Mouse (Mus musculus): ENCODE results near the gene Fasl. TPM values are rescaled to one million over a fixed set of nuclear protein-coding genes. Genes with fewer than 3 reads are reported as not detected.

Gene Fasl
- polyA plus RNA-seq, 1 experiment from 2014 or later = 0.43 TPM

GRCm38 (mm10) chr1:161769329-161769728 is 19.0 kb downstream of the Fasl start:
- no peak for ATAC-seq (replicated peaks; ENCODE audit: extremely low read depth, insufficient read depth, low FRiP score)
- 85% methylated on average over 1 of the region's 1 CpGs for WGBS
- H3K27me3 ChIP-seq (ENCODE audit: control insufficient read depth, insufficient read depth, low read length) = no peaks in the 10 kb centered on the region

GRCm38 (mm10) chr1:161767101-161767524 is 21.2 kb downstream of the Fasl start:
- no peaks in the 10 kb centered on the region for H3K36me3 ChIP-seq (ENCODE audit: control insufficient read depth, insufficient read depth)
- 35% methylated on average over 12 of the region's 12 CpGs for WGBS
- H3K9ac ChIP-seq (ENCODE audit: low read length) = no peak overlapping the region
- no peaks in the 10 kb centered on the region for H3K9me3 ChIP-seq (replicated peaks; ENCODE audit: control insufficient read depth, low read length)
- H3K27ac ChIP-seq (ENCODE audit: low read length) = no peak overlapping the region
- ATAC-seq (replicated peaks; ENCODE audit: extremely low read depth, insufficient read depth, low FRiP score) = no peak
- H3K4me3 ChIP-seq (ENCODE audit: low read length) = peak overlapping the region; percentile 18
- no peaks in the 10 kb centered on the region for H3K27me3 ChIP-seq (ENCODE audit: control insufficient read depth, insufficient read depth, low read length)
- H3K4me2 ChIP-seq (ENCODE audit: low read depth, low read length) = peak overlapping the region; percentile 53
- no peaks in the 10 kb centered on the region for H3K4me1 ChIP-seq (ENCODE audit: control insufficient read depth, insufficient read depth, low read length)

More at GRCm38 (mm10) chr1:161769329-161769728, 19.0 kb downstream of the Fasl start:
- no peaks in the 10 kb centered on the region for H3K9me3 ChIP-seq (replicated peaks; ENCODE audit: control insufficient read depth, low read length)
- H3K27ac ChIP-seq (ENCODE audit: low read length) = no peak overlapping the region
- no peak overlapping the region for H3K4me3 ChIP-seq (ENCODE audit: low read length)
- H3K9ac ChIP-seq (ENCODE audit: low read length) = no peak overlapping the region
- no peaks in the 10 kb centered on the region for H3K36me3 ChIP-seq (ENCODE audit: control insufficient read depth, insufficient read depth)
- no peak overlapping the region for H3K4me2 ChIP-seq (ENCODE audit: low read depth, low read length)
- H3K4me1 ChIP-seq (ENCODE audit: control insufficient read depth, insufficient read depth, low read length) = no peaks in the 10 kb centered on the region

GRCm38 (mm10) chr1:161766656-161767055 is 21.6 kb downstream of the Fasl start:
- 28% methylated on average over 5 of the region's 5 CpGs for WGBS
- H3K27me3 ChIP-seq (ENCODE audit: control insufficient read depth, insufficient read depth, low read length) = no peaks in the 10 kb centered on the region
- ATAC-seq (replicated peaks; ENCODE audit: extremely low read depth, insufficient read depth, low FRiP score) = peak; percentile 69

GRCm38 (mm10) chr1:161765932-161766331 is 22.4 kb downstream of the Fasl start:
- H3K4me1 ChIP-seq (ENCODE audit: control insufficient read depth, insufficient read depth, low read length) = no peaks in the 10 kb centered on the region
- H3K4me3 ChIP-seq (ENCODE audit: low read length) = no peak overlapping the region
- H3K27me3 ChIP-seq (ENCODE audit: control insufficient read depth, insufficient read depth, low read length) = no peaks in the 10 kb centered on the region
- 0 out of 2 replicates have a peak, but pooled peaks have one; percentile 37 for ATAC-seq (replicated peaks; ENCODE audit: extremely low read depth, insufficient read depth, low FRiP score)
- no peak overlapping the region for H3K27ac ChIP-seq (ENCODE audit: low read length)
- no peak overlapping the region for H3K4me2 ChIP-seq (ENCODE audit: low read depth, low read length)
- no peak overlapping the region for H3K9ac ChIP-seq (ENCODE audit: low read length)
- no peaks in the 10 kb centered on the region for H3K9me3 ChIP-seq (replicated peaks; ENCODE audit: control insufficient read depth, low read length)
- 35% methylated on average over 5 of the region's 5 CpGs for WGBS
- H3K36me3 ChIP-seq (ENCODE audit: control insufficient read depth, insufficient read depth) = no peaks in the 10 kb centered on the region

More at GRCm38 (mm10) chr1:161766656-161767055, 21.6 kb downstream of the Fasl start:
- Histone ChIP-seq H3K4me3 (ENCODE audit: low read length) (peak overlapping the region; percentile 18), H3K36me3 (ENCODE audit: control insufficient read depth, insufficient read depth) (no peaks in the 10 kb centered on the region), H3K9me3 (replicated peaks; ENCODE audit: control insufficient read depth, low read length) (no peaks in the 10 kb centered on the region), H3K9ac (ENCODE audit: low read length) (no peak overlapping the region), H3K4me2 (ENCODE audit: low read depth, low read length) (peak overlapping the region; percentile 53), H3K4me1 (ENCODE audit: control insufficient read depth, insufficient read depth, low read length) (no peaks in the 10 kb centered on the region), H3K27ac (ENCODE audit: low read length) (no peak overlapping the region)

GRCm38 (mm10) chr1:161764964-161765363 is 23.3 kb downstream of the Fasl start:
- Histone ChIP-seq H3K36me3 (ENCODE audit: control insufficient read depth, insufficient read depth) (no peaks in the 10 kb centered on the region), H3K27ac (ENCODE audit: low read length) (no peak overlapping the region), H3K4me1 (ENCODE audit: control insufficient read depth, insufficient read depth, low read length) (no peaks in the 10 kb centered on the region), H3K4me2 (ENCODE audit: low read depth, low read length) (no peak overlapping the region), H3K9ac (ENCODE audit: low read length) (no peak overlapping the region), H3K9me3 (replicated peaks; ENCODE audit: control insufficient read depth, low read length) (no peaks in the 10 kb centered on the region), H3K4me3 (ENCODE audit: low read length) (no peak overlapping the region), H3K27me3 (ENCODE audit: control insufficient read depth, insufficient read depth, low read length) (no peaks in the 10 kb centered on the region)
- no peak for ATAC-seq (replicated peaks; ENCODE audit: extremely low read depth, insufficient read depth, low FRiP score)
- 73% methylated on average over 1 of the region's 1 CpGs for WGBS

GRCm38 (mm10) chr1:161761556-161761955 is 26.7 kb downstream of the Fasl start:
- Histone ChIP-seq H3K27ac (ENCODE audit: low read length) (no peak overlapping the region), H3K4me1 (ENCODE audit: control insufficient read depth, insufficient read depth, low read length) (no peaks in the 10 kb centered on the region), H3K36me3 (ENCODE audit: control insufficient read depth, insufficient read depth) (no peaks in the 10 kb centered on the region), H3K9me3 (replicated peaks; ENCODE audit: control insufficient read depth, low read length) (no peaks in the 10 kb centered on the region; the same call in 1 of the 2 replicates), H3K27me3 (ENCODE audit: control insufficient read depth, insufficient read depth, low read length) (no peaks in the 10 kb centered on the region), H3K4me3 (ENCODE audit: low read length) (no peak overlapping the region), H3K4me2 (ENCODE audit: low read depth, low read length) (no peak overlapping the region), H3K9ac (ENCODE audit: low read length) (no peak overlapping the region)
- 34% methylated on average over 4 of the region's 4 CpGs for WGBS
- ATAC-seq (replicated peaks; ENCODE audit: extremely low read depth, insufficient read depth, low FRiP score) = no peak

GRCm38 (mm10) chr1:161756547-161756946 is 31.7 kb downstream of the Fasl start:
- Histone ChIP-seq H3K27ac (ENCODE audit: low read length) (no peak overlapping the region), H3K9me3 (replicated peaks; ENCODE audit: control insufficient read depth, low read length) (no peaks in the 10 kb centered on the region; the same call in 1 of the 2 replicates), H3K9ac (ENCODE audit: low read length) (no peak overlapping the region), H3K4me2 (ENCODE audit: low read depth, low read length) (no peak overlapping the region), H3K4me3 (ENCODE audit: low read length) (no peak overlapping the region), H3K4me1 (ENCODE audit: control insufficient read depth, insufficient read depth, low read length) (peaks cover 2% of the 10 kb centered on the region), H3K36me3 (ENCODE audit: control insufficient read depth, insufficient read depth) (no peaks in the 10 kb centered on the region), H3K27me3 (ENCODE audit: control insufficient read depth, insufficient read depth, low read length) (no peaks in the 10 kb centered on the region)
- 73% methylated on average over 3 of the region's 3 CpGs for WGBS
- ATAC-seq (replicated peaks; ENCODE audit: extremely low read depth, insufficient read depth, low FRiP score) = no peak

GRCm38 (mm10) chr1:161751311-161751710 is 37.0 kb downstream of the Fasl start:
- WGBS = 28% methylated on average over 8 of the region's 8 CpGs
- peaks cover 6% of the 10 kb centered on the region for H3K4me1 ChIP-seq (ENCODE audit: control insufficient read depth, insufficient read depth, low read length)
- no peaks in the 10 kb centered on the region for H3K27me3 ChIP-seq (ENCODE audit: control insufficient read depth, insufficient read depth, low read length)
- no peak overlapping the region for H3K4me2 ChIP-seq (ENCODE audit: low read depth, low read length)
- H3K9me3 ChIP-seq (replicated peaks; ENCODE audit: control insufficient read depth, low read length) = no peaks in the 10 kb centered on the region
- no peak overlapping the region for H3K27ac ChIP-seq (ENCODE audit: low read length)
- H3K36me3 ChIP-seq (ENCODE audit: control insufficient read depth, insufficient read depth) = no peaks in the 10 kb centered on the region
- no peak overlapping the region for H3K4me3 ChIP-seq (ENCODE audit: low read length)
- no peak for ATAC-seq (replicated peaks; ENCODE audit: extremely low read depth, insufficient read depth, low FRiP score)
- no peak overlapping the region for H3K9ac ChIP-seq (ENCODE audit: low read length)

- no peak overlapping the region for H3K27ac ChIP-seq (ENCODE audit: low read length)
- WGBS = 66% methylated on average over 8 of the region's 8 CpGs
Observed at GRCm38 (mm10) chr1:161750471-161751041, 37.7 kb downstream of the Fasl start.

More at GRCm38 (mm10) chr1:161750471-161751041, 37.7 kb downstream of the Fasl start:
- Histone ChIP-seq H3K36me3 (ENCODE audit: control insufficient read depth, insufficient read depth) (no peaks in the 10 kb centered on the region), H3K27me3 (ENCODE audit: control insufficient read depth, insufficient read depth, low read length) (no peaks in the 10 kb centered on the region), H3K4me1 (ENCODE audit: control insufficient read depth, insufficient read depth, low read length) (peaks cover 6% of the 10 kb centered on the region), H3K9ac (ENCODE audit: low read length) (no peak overlapping the region), H3K9me3 (replicated peaks; ENCODE audit: control insufficient read depth, low read length) (no peaks in the 10 kb centered on the region), H3K4me3 (ENCODE audit: low read length) (no peak overlapping the region), H3K4me2 (ENCODE audit: low read depth, low read length) (no peak overlapping the region)
- ATAC-seq (replicated peaks; ENCODE audit: extremely low read depth, insufficient read depth, low FRiP score) = no peak

Data from heart, embryonic 16.5 days (tissue).